Mouse (Mus musculus) liver, adult 2 months (tissue): Measurements from ENCODE around the gene Daxx. TPM values are rescaled to one million over a fixed set of nuclear protein-coding genes. Genes with fewer than 3 reads are reported as not detected.

Experiments
- DNase-seq: peaks from one replicate; pipeline ENCODE4 v3.0.0-alpha.2; 2011; ENCODE audit warnings: low read depth, low spot score; ENCODE audit errors: extremely low read depth
- H3K27ac ChIP-seq: fragments of 200-500 bp; replicated peaks from 2 replicates; pipeline ENCODE4 v1.5.1; 2012; ENCODE audit warnings: low read depth, mild to moderate bottlenecking, control low read depth, inconsistent platforms, low read length; ENCODE audit not compliant: insufficient read depth
- H3K27me3 ChIP-seq: fragments of 200-500 bp; 2 replicates; pipeline ENCODE4 v1.6.1; 2012; ENCODE audit warnings: mild to moderate bottlenecking, moderate library complexity, low read length, inconsistent platforms; ENCODE audit not compliant: control insufficient read depth, insufficient read depth
- H3K36me3 ChIP-seq: fragments of 200-500 bp; 2 replicates; pipeline ENCODE4 v1.6.1; 2012; ENCODE audit warnings: low read length, inconsistent platforms; ENCODE audit not compliant: control insufficient read depth, insufficient read depth
- H3K4me1 ChIP-seq: fragments of 200-500 bp; 2 replicates; pipeline ENCODE4 v1.6.1; 2011; ENCODE audit warnings: low read length; ENCODE audit not compliant: control insufficient read depth, insufficient read depth
- H3K4me3 ChIP-seq: fragments of 200-500 bp; 2 replicates; pipeline ENCODE4 v1.5.1; 2011; ENCODE audit warnings: low read depth, mild to moderate bottlenecking, control low read depth, low read length, moderate library complexity; ENCODE audit not compliant: insufficient read depth
- H3K79me2 ChIP-seq: fragments of 200-500 bp; 2 replicates; pipeline ENCODE4 v1.6.1; 2012; ENCODE audit warnings: inconsistent platforms, mild to moderate bottlenecking, low read length, moderate library complexity; ENCODE audit not compliant: control insufficient read depth, insufficient read depth
- H3K9ac ChIP-seq: fragments of 200-500 bp; 2 replicates; pipeline ENCODE4 v1.6.1; 2012; ENCODE audit warnings: low read depth, mild to moderate bottlenecking, control low read depth, inconsistent platforms, low read length
- CTCF ChIP-seq: fragments of 200-500 bp; IDR thresholded peaks from 2 replicates; pipeline ENCODE4 v1.5.1; 2011; ENCODE audit warnings: low read depth, low read length, control low read depth
- POLR2A ChIP-seq: fragments of 200-500 bp; IDR thresholded peaks from 2 replicates; pipeline ENCODE4 v1.6.1; 2011; ENCODE audit warnings: low read length, control low read depth; ENCODE audit not compliant: insufficient read depth; ENCODE audit errors: extremely low read depth
- WGBS: fragments of 180-500 bp; shearing (Covaris S2); methylation state at CpG from one replicate; pipeline ENCODE4 v1.1.7; 2018; 5-methylcytosine and 5-hydroxymethylcytosine counted together
- polyA plus RNA-seq: library from polyadenylated mRNA; depleted of rRNA; stranded (reverse); fragments of >200 nt; gene quantifications from 2 replicates; pipeline ENCODE4 v1.2.3, GENCODE M21; 2012; rRNA removed
- total RNA-seq: library from RNA; depleted of rRNA; stranded (reverse); fragments of >200 nt; gene quantifications from 2 replicates; pipeline ENCODE4 v1.2.3, GENCODE M21; 2014; rRNA removed

Daxx gene
- total and polyA plus RNA-seq, 2 experiments = 10.2 to 30.8 TPM

GRCm38 (mm10) chr17:33958451-33958850, 49.2 kb downstream of the Daxx start:
- TF ChIP-seq CTCF (no peak), POLR2A (no peak)
- peaks cover 6% of the 10 kb centered on the region for H3K36me3 ChIP-seq
- no peak overlapping the region for H3K27ac ChIP-seq
- no peak for DNase-seq
- 97% methylated on average over 11 of the region's 11 CpGs for WGBS
- H3K27me3 ChIP-seq = no peaks in the 10 kb centered on the region
- no peak overlapping the region for H3K4me3 ChIP-seq
- peaks cover 5% of the 10 kb centered on the region for H3K4me1 ChIP-seq
- peaks cover 5% of the 10 kb centered on the region; the same call in 1 of the 2 replicates for H3K79me2 ChIP-seq
- no peak overlapping the region for H3K9ac ChIP-seq

- Histone ChIP-seq H3K27ac (no peak overlapping the region), H3K36me3 (peaks cover 5% of the 10 kb centered on the region; the same call in 1 of the 2 replicates), H3K4me1 (peaks cover 3% of the 10 kb centered on the region), H3K79me2 (peaks cover 5% of the 10 kb centered on the region; the same call in 1 of the 2 replicates), H3K27me3 (no peaks in the 10 kb centered on the region), H3K9ac (no peak overlapping the region), H3K4me3 (no peak overlapping the region)
- no peak for DNase-seq
- TF ChIP-seq CTCF (no peak), POLR2A (no peak)
- 98% methylated on average over 13 of the region's 13 CpGs for WGBS
Observed at GRCm38 (mm10) chr17:33959135-33959534, 49.9 kb downstream of the Daxx start.

- peaks cover 5% of the 10 kb centered on the region; the same call in 1 of the 2 replicates for H3K79me2 ChIP-seq
- H3K9ac ChIP-seq = no peak overlapping the region
- H3K4me3 ChIP-seq = no peak overlapping the region
- peaks cover 6% of the 10 kb centered on the region; the same call in 1 of the 2 replicates for H3K36me3 ChIP-seq
- no peak for TF ChIP-seq POLR2A
- TF ChIP-seq CTCF = no peak
- no peaks in the 10 kb centered on the region for H3K27me3 ChIP-seq
- WGBS = 95% methylated on average over 15 of the region's 15 CpGs
- peaks cover 3% of the 10 kb centered on the region; the same call in 1 of the 2 replicates for H3K4me1 ChIP-seq
- no peak for DNase-seq
- no peak overlapping the region for H3K27ac ChIP-seq
Observed at GRCm38 (mm10) chr17:33959948-33960347, 50.7 kb downstream of the Daxx start.

DNA sequence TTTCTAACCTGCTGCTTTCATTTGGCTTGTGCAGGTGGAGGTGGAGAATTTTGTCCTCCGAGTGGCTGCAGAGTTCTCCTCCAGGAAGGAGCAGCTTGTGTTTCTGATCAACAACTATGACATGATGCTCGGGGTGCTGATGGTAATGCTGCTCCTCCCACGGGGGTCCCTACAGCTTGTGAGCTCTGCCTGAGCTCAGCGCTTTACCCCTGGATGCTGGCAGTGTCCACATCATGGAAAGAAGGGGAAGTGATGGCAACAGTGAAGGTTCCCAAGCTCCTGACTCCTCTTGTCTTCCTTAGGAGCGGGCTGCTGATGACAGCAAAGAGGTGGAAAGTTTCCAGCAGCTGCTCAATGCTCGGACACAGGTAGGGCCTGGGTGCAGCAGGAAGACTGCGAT, 53.7 kb downstream of the Daxx start:
- Histone ChIP-seq H3K4me3 (no peak overlapping the region), H3K9ac (no peak overlapping the region), H3K36me3 (peaks cover 10% of the 10 kb centered on the region; the same call in 1 of the 2 replicates), H3K4me1 (no peaks in the 10 kb centered on the region), H3K27ac (no peak overlapping the region), H3K79me2 (no peaks in the 10 kb centered on the region), H3K27me3 (no peaks in the 10 kb centered on the region)
- WGBS = 92% methylated on average over 7 of the region's 7 CpGs
- no peak for DNase-seq
- TF ChIP-seq POLR2A (no peak), CTCF (no peak)

Other genes starting within 250 kb of the Daxx start
- gene Hnrnpm, start 222.6 kb upstream of the Daxx start, total RNA-seq = 49.9 and 53.7 TPM in 2 replicates
- 28.0 and 33.6 TPM in 2 replicates for gene Hnrnpm, start 222.6 kb upstream of the Daxx start, polyA plus RNA-seq
- 65.1 and 71.2 TPM in 2 replicates for gene March2, start 190.7 kb upstream of the Daxx start, total RNA-seq
- gene March2, start 190.7 kb upstream of the Daxx start, polyA plus RNA-seq = 92.3 and 94.0 TPM in 2 replicates
- 23.3 and 45.2 TPM in 2 replicates for gene Rab11b, start 148.9 kb upstream of the Daxx start, total RNA-seq
- 168 and 177 TPM in 2 replicates for gene Rab11b, start 148.9 kb upstream of the Daxx start, polyA plus RNA-seq
- gene Angptl4, start 127.6 kb upstream of the Daxx start, total RNA-seq = 129 and 142 TPM in 2 replicates
- gene Angptl4, start 127.6 kb upstream of the Daxx start, polyA plus RNA-seq = 28.1 and 49.5 TPM in 2 replicates
- gene Kank3, start 98.9 kb upstream of the Daxx start, total RNA-seq = 6.0 and 7.3 TPM in 2 replicates
- 9.5 and 13.4 TPM in 2 replicates for gene Kank3, start 98.9 kb upstream of the Daxx start, polyA plus RNA-seq
- gene Rps28, start 84.9 kb upstream of the Daxx start, total RNA-seq = 275 and 294 TPM in 2 replicates
- 374 and 500 TPM in 2 replicates for gene Rps28, start 84.9 kb upstream of the Daxx start, polyA plus RNA-seq
- 214 and 217 TPM in 2 replicates for gene Ndufa7, start 84.8 kb upstream of the Daxx start, total RNA-seq
- gene Ndufa7, start 84.8 kb upstream of the Daxx start, polyA plus RNA-seq = 372 and 457 TPM in 2 replicates
- gene Cd320, start 66.3 kb upstream of the Daxx start, total RNA-seq = 7.1 and 7.5 TPM in 2 replicates
- gene Cd320, start 66.3 kb upstream of the Daxx start, polyA plus RNA-seq = 13.0 and 16.9 TPM in 2 replicates
- not detected in 2 replicates for gene Gm7029, start 35.6 kb upstream of the Daxx start, total RNA-seq
- not detected in 2 replicates for gene Gm7029, start 35.6 kb upstream of the Daxx start, polyA plus RNA-seq
- 0.18 and 1.2 TPM in 2 replicates for gene Kifc1, start 18.8 kb upstream of the Daxx start, total RNA-seq
- gene Kifc1, start 18.8 kb upstream of the Daxx start, polyA plus RNA-seq = 0.20 and 0.31 TPM in 2 replicates
- not detected in 2 replicates for gene Platr17, start 4.3 kb upstream of the Daxx start, total RNA-seq
- 0.18 TPM in 1 of 2 replicates, not detected in the other for gene Platr17, start 4.3 kb upstream of the Daxx start, polyA plus RNA-seq
- 47.2 and 58.5 TPM in 2 replicates for gene Tapbp, start 6.5 kb downstream of the Daxx start, total RNA-seq
- gene Tapbp, start 6.5 kb downstream of the Daxx start, polyA plus RNA-seq = 95.4 and 105 TPM in 2 replicates
- 11.1 and 12.7 TPM in 2 replicates for gene Zbtb22, start 6.5 kb downstream of the Daxx start, total RNA-seq
- 23.9 and 30.2 TPM in 2 replicates for gene Zbtb22, start 6.5 kb downstream of the Daxx start, polyA plus RNA-seq
- 9.8 and 10.9 TPM in 2 replicates for gene Rgl2, start 20.1 kb downstream of the Daxx start, total RNA-seq
- gene Rgl2, start 20.1 kb downstream of the Daxx start, polyA plus RNA-seq = 19.4 and 27.7 TPM in 2 replicates
- 37.9 and 40.8 TPM in 2 replicates for gene Pfdn6, start 30.9 kb downstream of the Daxx start, total RNA-seq
- 15.5 and 21.9 TPM in 2 replicates for gene Pfdn6, start 30.9 kb downstream of the Daxx start, polyA plus RNA-seq
- 9.3 and 11.3 TPM in 2 replicates for gene Wdr46, start 31.2 kb downstream of the Daxx start, total RNA-seq
- gene Wdr46, start 31.2 kb downstream of the Daxx start, polyA plus RNA-seq = 13.2 and 16.4 TPM in 2 replicates
- gene B3galt4, start 42.1 kb downstream of the Daxx start, total RNA-seq = 0.54 and 0.55 TPM in 2 replicates
- 0.68 and 0.97 TPM in 2 replicates for gene B3galt4, start 42.1 kb downstream of the Daxx start, polyA plus RNA-seq
- 10.5 and 10.9 TPM in 2 replicates for gene Vps52, start 46.4 kb downstream of the Daxx start, total RNA-seq
- 31.1 and 40.6 TPM in 2 replicates for gene Vps52, start 46.4 kb downstream of the Daxx start, polyA plus RNA-seq
- gene Rps18, start 46.6 kb downstream of the Daxx start, total RNA-seq = 1,559 and 1,933 TPM in 2 replicates
- gene Rps18, start 46.6 kb downstream of the Daxx start, polyA plus RNA-seq = 224 and 252 TPM in 2 replicates
- 2,105 and 2,348 TPM in 2 replicates for gene H2-K1, start 90.9 kb downstream of the Daxx start, total RNA-seq
- 4,310 and 5,575 TPM in 2 replicates for gene H2-K1, start 90.9 kb downstream of the Daxx start, polyA plus RNA-seq
- gene Ring1, start 115.3 kb downstream of the Daxx start, total RNA-seq = 10.0 and 13.7 TPM in 2 replicates
- 29.7 and 33.8 TPM in 2 replicates for gene Ring1, start 115.3 kb downstream of the Daxx start, polyA plus RNA-seq
- gene H2-Ke6, start 118.6 kb downstream of the Daxx start, total RNA-seq = 76.5 and 80.5 TPM in 2 replicates
- gene H2-Ke6, start 118.6 kb downstream of the Daxx start, polyA plus RNA-seq = 162 and 167 TPM in 2 replicates
- 51.2 and 54.7 TPM in 2 replicates for gene Slc39a7, start 122.3 kb downstream of the Daxx start, total RNA-seq
- gene Slc39a7, start 122.3 kb downstream of the Daxx start, polyA plus RNA-seq = 98.0 and 115 TPM in 2 replicates
- gene Rxrb, start 122.4 kb downstream of the Daxx start, total RNA-seq = 13.0 and 17.0 TPM in 2 replicates
- 40.3 and 46.5 TPM in 2 replicates for gene Rxrb, start 122.4 kb downstream of the Daxx start, polyA plus RNA-seq
- 0.18 and 0.74 TPM in 2 replicates for gene Col11a2, start 130.0 kb downstream of the Daxx start, total RNA-seq
- 0.20 and 0.23 TPM in 2 replicates for gene Col11a2, start 130.0 kb downstream of the Daxx start, polyA plus RNA-seq
- 0.28 and 0.47 TPM in 2 replicates for gene H2-Oa, start 182.9 kb downstream of the Daxx start, total RNA-seq
- 0.76 and 1.4 TPM in 2 replicates for gene H2-Oa, start 182.9 kb downstream of the Daxx start, polyA plus RNA-seq
- gene H2-DMa, start 210.1 kb downstream of the Daxx start, total RNA-seq = 7.1 and 8.5 TPM in 2 replicates
- 8.3 and 13.1 TPM in 2 replicates for gene H2-DMa, start 210.1 kb downstream of the Daxx start, polyA plus RNA-seq
- gene Brd2, start 213.2 kb downstream of the Daxx start, total RNA-seq = 39.0 and 53.2 TPM in 2 replicates
- gene Brd2, start 213.2 kb downstream of the Daxx start, polyA plus RNA-seq = 55.8 and 76.9 TPM in 2 replicates
- 0.74 and 1.7 TPM in 2 replicates for gene H2-DMb2, start 233.9 kb downstream of the Daxx start, total RNA-seq
- 1.1 and 3.1 TPM in 2 replicates for gene H2-DMb2, start 233.9 kb downstream of the Daxx start, polyA plus RNA-seq
- gene H2-DMb1, start 243.7 kb downstream of the Daxx start, total RNA-seq = 4.2 and 6.6 TPM in 2 replicates
- 8.3 and 14.5 TPM in 2 replicates for gene H2-DMb1, start 243.7 kb downstream of the Daxx start, polyA plus RNA-seq